Mouse (Mus musculus) urinary bladder, postnatal 10 days (tissue): Measurements from ENCODE around the gene Chchd6.

Experiments
- DNase-seq: peaks from one replicate; pipeline ENCODE4 v3.0.0; 2022; ENCODE audit warnings: low spot score

Chchd6 gene

DNA sequence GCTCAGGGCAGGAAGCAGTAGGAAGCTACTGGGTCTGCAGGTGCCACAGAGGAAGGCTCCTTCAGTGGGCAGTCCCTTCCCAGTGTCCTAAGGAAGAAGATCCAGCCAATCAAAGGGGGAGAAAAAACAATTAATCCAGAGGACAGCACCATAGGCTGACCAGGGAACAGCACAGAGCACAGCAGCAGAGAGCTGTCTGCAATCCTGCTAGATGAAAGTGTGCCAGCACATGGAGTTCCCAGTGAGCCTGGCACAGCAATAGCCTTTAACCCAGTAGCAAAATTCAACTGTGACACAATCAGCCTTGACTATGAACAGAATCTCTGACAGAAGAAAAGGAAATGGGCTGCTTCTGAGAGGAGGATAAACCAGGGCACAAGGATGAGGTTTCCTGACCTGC, 9.8 kb downstream of the Chchd6 start:
- DNase-seq = no peak

DNA sequence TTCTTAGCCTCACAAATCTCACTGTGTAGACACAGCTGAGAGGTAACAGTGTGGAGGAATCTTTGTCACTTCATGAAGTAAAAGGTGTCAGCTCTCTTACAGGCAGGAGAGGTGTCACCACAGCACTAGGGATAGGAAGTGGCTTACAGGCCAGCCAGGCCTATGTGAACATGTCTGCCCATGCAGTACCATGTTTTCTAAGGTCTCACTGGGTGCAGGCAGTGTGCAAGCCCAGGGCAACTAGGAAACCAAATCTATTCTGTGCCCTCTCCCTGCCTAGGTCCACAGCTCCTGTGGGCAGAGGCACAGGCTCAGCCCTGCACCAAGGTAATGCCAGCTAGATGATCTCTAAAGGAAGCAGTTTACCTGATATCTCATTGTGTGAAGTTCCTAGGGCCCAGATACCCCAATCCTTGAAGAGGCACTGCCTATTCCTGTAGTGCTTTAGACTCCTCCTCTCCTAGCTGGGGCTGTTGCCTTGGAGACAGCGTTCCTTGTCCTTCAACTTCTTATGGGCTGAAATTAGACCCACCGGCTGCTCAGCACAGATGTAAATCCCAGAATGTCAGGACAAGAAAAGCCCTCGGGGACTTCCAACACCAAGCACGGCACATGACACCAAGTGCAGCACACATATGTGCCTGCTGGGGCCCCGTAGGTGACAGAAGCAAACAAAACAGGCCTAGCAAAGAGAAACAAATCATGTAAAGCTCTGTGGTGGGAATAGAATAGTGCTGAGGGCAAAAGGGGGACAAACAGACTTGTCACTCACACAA, 10.6 kb downstream of the Chchd6 start:
- no peak for DNase-seq

DNA sequence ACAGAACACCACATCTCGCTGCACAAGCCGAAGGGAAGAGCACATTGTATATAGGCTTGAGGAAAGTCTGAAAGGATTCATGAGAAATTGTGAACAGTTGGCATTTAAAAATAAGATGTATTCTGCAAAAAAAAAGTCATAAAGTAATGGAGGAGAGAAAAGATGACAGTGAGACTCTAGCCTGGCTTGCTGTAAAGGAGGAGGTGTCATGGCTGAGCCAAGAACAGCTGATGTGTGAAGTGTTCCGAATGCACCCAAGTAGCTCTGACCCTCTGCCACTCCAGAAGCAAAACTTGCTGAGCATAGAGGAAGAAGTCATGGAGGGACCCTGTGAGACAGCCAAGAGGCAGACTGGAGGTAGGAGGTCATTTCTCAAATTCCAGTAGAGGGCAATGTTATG, 12.3 kb downstream of the Chchd6 start:
- no peak for DNase-seq

DNA sequence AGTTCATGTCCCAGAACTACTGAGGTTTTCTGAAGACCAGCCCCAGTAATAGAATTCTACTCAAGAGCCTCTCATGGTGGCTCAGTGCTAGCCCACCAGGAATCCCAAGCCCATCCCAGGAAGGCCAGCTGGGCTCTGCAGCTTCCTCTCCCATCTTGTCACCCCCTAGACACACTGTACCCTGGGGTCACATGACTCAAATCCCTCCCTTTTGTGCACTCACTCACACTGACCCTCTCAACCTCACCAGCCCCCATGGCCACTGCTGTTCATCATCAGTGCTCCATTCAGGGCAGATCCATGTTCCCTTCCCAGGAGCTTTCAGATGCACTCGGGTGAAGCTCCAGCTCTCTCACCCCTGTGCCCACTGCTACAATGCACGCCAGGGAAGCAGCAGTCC, 20.8 kb downstream of the Chchd6 start:
- DNase-seq = no peak

DNA sequence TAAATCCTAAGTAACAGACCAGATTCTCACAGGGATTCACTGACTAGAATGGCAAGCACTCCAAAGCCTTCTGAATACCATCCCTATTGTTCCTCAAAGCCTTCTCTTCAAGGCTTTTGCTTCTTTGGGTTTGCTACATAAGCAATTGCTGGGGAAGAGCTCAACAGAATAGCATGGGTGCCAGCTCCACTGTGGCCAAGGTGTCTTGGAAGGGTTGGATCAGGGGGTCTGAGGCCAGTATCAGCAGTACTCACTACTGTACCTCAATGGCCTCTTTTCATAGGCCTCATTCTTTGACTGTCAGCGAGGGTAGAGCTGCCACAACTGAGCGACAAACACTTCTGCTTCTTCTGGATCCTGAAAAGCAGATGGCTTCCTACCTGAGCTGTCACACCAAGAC, 21.7 kb downstream of the Chchd6 start:
- DNase-seq = no peak

DNA sequence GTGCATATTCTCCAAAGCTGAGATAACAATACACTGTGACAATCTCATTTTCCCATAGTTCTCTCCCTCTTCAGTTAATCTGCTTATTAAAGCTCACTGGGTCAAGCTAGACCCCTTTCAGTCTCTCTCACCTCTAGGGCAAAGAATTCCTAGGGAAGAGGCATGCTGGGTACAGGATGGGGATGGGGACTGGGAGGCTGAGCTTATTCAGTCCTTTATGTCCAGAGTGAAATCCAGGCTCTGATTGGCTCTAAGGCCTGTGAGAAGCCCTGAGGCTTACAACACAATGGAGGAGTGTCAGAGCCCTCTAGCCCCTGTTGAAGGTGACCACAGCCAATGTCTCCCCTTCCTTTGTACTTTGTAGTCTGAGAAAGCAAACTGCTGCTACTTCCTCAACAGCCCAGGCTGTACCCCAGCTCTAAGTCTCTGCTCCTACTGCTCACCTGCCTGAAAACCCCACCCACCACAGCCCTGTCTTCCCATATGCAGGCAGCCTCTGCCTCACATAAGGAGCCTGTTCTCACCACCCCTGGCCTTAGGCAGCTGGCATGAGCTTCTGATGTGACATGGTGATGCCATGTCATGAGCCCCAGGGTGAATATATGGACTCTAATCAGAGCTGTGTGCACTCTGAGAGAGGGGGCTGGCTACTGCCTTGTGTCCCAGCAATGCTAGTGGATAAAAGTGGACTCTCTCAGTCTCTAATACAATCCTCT, 22.4 kb downstream of the Chchd6 start:
- DNase-seq = no peak

DNA sequence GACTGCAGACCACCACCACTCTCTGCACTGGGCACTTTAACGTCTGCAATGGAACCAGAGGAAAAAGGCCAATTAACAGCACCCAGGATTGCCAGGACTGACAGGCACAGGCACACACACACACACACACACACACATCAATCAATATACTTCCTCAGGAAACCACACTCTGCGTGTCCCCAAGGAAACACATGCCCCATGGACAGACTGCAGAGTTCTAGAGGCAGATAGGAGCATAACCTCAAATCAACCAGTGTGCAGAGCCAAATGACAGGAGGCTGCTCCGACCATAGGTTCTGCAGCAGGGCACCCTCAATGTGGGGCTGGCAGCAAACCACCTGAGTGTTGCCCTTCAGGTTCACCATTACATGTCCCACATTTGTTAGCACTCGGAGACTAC, 26.1 kb downstream of the Chchd6 start:
- no peak for DNase-seq

DNA sequence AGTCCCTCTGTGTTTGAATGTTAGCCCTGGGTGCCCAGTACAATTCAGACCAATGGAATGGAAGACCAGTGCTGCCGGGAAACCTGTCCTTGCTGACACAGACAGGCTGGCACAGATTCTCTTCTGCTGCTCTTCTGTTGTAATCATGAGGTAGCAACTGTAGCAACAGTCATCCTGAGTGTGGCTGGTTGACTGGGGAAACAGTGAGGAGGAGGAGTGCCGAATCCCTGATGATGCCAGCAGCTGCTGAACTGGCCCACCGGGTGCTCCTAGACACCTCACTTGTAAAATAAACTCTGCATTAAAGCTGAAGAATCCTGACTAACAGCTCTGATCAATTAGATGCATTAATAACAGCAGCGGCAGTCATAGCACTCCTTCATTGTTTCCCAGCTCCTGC, 28.7 kb downstream of the Chchd6 start:
- DNase-seq = no peak

DNA sequence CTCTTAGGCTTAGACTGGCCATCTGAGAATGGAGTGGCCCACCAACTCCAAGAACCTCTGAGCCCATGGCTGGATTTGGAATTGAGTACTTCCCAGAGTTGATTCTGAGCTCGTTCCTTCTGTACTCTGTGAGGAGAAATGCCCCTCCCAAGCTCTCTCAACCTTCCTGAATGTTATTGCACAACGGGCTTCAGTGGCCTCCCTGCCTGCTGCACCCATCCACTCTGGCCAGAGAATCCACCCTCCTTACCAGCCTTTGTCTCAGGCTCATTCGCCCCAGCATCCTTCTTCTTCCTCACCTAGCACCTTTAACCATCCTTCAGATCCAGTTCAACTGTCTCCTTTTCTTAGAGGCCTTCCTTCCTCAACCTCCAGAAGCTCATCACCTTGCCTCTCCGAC, 32.1 kb downstream of the Chchd6 start:
- DNase-seq = no peak

DNA sequence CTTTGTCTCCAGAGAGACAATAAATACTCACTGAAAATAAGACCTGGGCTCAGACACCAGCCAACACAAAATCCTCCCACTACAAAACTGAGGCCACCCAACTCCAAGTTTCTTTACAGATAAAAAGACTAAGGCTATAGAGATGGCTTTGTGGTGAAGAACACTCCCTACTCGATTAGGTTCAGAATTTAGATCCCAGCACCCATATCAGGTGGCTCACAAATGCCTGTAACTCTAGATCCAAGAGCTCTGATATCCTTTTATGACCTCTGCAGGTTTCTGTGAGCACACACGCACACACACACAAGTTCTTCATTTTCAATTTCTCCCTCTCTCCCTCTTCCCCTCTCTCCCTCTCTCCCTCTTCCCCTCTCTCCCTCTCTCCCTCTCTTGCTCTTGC, 34.6 kb downstream of the Chchd6 start:
- no peak for DNase-seq

DNA sequence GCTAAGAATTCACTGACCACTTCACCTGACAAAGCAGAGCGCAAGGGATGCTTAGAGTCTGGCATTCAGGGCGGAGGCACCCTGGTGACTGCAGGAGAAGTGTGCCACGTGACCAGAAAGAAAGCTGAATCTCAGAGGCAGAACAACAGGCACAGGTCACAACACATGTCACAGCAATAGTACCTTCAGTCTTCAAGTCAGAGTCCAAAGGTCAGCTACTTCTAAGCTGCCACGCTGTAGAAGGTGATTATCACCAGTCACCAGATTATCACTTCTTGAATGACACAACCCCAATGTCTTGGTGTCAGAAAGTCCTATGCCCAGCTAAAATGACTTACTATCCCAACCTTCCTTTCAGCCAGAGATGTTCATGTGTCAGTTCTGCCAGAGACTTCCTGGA, 37.8 kb downstream of the Chchd6 start:
- DNase-seq = no peak

DNA sequence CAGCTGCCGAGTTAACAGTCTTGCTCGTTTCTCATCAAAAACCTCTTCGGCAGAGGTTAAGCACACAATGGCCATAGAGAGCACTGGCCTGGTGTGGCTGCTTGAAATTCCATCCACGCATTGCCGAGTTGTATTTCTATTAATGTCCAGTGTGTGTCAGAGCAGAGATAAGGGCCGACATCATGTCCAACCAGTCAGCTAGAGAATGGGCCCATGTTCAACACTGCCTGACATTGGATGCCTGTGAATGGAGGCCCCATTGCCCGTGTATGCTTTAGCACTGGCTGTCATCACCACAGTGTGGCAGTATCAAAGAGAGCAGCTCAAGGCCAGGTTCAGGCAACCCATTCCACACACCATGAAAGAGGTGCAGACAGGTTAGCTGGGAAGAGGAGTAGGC, 38.9 kb downstream of the Chchd6 start:
- DNase-seq = no peak

DNA sequence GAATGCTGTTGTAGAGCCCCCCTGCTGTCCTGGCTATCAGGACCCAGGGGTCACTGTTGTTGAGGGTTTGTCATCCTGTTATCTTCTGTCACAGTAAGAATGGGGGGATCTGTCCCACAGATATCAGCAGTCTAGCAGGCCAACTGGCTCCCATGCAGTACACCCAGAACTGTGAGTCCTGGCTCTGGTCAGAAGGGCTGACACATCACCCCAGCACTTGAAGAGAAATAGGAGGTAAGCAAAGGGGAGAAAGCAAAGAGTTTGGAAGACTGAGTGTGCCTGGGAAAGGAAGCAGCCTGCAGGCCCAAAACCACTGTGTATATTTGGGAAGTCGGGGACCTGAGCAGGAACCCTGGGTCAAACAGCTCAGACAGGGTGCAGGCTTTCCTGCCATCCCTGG, 39.5 kb downstream of the Chchd6 start:
- no peak for DNase-seq

DNA sequence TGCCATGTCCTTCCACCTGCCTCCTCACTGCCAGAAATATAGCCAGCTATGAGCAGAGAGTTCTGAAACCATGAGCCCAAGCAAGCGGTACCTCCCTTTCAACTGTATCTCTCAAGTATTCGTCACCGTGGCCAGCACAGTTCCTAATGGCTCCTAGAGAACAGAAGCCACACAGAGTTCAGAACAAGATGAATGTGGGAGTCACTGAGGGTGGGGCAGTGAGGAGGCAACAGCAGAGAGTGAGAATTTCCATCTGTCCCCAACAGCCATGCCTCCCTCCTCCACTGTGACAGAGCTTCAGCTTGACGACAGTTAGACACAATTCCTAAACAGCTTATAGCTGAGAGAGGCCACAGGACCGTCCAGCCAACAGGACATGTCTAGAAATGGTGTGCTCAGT, 41.4 kb downstream of the Chchd6 start:
- no peak for DNase-seq

DNA sequence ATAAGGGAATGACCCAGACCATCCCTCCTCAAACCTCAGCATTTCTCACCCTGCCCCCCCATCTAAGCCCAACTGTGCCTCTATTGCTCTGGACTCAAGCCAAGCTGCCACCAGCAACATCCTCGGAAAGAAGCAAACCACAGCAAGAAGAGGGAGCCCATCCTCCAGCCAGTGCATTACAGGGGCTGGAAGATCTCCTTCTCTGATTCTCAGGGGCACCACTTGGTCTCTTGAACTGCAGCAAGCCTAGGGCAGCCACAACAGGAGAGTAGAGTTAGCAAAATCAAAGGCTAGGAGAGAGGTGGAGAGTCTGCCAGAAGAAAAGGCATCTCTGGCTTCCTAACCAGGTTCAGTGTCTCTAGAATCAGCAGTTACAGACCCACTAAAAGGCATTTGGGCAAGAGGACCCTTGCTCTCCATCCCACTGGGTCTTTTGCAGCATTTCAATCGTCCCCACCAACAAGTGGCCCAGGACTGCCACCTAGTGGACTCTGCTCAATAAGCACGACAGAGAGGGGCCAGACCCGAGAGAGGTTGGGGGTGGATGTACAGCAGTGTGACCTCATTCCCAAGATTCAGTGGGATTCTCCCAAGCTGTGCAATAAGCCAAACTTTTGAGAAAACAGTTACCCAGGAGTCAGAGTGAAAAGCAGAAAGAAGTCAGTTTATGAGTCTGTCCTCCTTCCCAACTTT, 42.3 kb downstream of the Chchd6 start:
- peak; percentile 36 for DNase-seq

DNA sequence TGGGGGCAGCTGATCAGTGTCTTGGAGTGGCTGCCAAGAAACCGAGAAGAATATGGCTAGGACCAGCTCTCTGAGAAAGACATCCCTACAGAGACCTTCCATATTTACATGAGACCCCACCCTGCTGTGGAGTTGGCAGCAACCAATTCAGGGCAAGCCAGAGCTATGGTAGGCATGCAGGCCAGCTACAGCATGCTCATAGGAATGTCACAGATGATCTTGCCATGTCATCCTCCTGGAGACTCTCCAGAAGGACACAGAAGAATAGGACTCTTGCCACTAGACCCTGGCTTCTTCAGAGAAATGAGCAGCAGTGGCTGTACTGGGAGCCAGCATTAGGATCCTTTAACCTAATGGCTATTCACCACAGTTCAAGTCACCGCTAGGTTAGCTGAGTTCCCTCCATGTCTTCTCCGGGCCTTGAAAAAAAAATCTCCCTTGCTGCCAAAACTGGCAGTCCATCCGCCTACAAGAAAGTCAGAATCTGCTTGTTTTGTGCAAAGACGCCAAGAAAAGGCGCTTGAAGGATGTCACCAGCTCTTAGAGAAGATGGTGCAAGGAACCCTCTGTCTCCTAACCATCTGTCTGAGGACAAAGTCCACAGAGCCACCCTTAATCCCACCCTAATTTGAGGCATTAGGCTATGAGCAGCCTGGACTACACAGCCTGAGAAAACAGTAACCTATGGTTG, 43.0 kb downstream of the Chchd6 start:
- no peak for DNase-seq

DNA sequence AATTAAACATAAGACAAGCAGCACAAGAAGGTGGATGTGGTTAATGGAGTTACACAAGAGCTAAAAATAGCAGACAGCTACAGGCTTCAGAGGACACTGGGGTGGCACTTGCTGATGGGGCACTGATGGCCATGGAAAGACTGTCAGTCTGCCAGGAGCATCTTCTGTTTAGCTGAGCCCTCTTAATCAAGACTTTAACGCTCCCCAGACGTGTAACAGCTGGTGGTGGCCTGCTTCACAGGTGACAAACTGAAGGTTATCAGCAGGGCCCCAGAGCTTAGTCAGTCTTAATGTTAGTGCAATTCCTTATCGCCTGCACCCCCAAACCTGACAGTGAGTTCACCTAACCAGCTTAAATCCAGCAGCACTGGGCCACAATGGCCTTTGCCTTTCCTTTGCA, 46.3 kb downstream of the Chchd6 start:
- no peak for DNase-seq

DNA sequence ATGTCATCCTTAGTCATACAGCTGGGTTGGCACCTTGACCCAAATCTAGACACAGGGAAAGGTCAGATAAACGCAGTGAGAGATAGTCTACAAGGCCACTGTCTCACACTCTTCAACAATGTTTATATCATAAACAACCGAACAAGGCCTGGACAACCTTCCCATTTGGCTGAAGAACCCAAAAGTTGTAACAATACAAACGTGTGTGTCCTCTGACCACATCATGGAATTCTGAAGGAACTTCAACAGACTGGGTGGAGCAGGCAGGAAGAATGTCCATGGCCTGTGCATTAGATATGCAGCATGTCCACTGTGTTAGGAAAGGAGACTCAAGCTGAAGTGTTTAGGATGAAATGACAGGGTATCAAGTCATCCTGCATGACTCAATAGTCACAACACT, 47.5 kb downstream of the Chchd6 start:
- no peak for DNase-seq

DNA sequence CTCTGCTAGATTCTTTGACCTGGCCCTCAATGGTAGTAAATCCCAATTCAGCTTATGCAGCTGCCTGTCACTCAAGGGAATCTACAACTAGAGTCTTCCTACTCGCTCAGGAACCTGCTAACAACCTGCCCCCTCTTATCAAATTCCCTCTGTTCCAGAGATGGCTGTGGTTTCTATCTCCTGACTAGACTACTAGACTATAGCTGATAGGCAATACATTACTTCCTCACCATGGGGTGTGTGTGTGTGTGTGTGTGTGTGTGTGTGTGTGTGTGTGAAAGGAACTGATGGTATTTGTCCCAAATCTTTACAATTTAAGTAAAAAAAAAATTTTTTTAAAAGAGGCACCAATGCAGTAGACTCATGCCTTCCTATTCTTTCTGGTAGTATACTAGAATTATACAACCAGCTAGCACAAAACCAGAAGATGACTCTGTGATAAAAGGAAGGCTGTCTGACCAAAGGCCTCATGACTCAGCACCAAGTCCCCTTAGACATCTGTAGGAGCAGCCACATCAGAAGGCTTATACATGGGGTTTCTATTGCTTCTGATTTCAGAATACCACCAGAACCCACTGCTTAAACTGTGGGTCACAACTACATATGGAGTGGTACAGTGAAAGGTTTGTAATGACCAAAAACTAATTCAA, 57.2 kb downstream of the Chchd6 start:
- DNase-seq = no peak

DNA sequence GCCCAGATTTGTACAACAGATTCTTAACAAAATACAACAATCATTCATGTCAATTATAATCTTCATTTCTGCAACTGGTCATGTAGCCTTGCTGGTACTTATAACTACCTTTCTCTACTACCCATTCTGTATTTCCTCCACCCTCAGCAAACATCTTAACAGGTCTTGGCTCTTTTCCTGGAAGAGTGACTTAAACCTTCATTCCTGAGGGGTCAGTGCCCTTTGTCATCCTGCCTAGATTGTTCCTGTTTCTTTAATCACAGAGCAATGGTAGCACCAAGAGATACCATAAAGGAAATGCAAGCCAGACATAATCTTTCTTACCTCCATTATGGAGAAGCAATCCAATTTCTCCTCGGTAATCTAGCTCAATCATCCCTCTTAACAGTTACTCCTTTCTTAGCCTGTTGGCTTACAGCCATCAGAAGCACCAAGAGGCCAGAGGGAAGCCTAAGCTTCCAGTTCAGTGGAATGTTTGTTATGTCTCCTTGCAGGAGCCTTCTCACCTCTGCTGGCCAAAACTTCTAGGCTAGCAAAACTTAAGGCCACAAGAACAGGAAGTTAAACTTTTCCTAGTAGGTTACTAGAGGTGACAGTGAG, 59.7 kb downstream of the Chchd6 start:
- DNase-seq = no peak

DNA sequence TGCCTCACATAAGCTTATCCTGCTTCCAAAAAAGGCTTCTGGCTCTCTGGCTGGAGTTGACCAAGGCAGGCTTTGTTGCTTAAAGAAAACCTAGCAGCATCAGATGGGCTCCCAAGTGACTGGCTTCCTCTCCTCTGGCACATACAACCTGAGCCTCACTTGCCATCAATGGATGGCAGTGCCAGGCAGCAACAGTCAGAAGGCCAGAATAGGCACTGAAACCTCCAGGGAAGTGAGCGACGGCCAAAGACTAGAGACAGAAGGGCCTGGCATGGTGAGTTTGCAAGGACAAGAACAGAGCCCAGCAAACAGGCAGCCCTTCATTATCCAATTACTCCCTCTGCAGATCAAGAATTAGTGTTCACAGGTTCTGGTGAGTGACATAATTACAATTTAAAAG, 70.7 kb downstream of the Chchd6 start:
- no peak for DNase-seq

DNA sequence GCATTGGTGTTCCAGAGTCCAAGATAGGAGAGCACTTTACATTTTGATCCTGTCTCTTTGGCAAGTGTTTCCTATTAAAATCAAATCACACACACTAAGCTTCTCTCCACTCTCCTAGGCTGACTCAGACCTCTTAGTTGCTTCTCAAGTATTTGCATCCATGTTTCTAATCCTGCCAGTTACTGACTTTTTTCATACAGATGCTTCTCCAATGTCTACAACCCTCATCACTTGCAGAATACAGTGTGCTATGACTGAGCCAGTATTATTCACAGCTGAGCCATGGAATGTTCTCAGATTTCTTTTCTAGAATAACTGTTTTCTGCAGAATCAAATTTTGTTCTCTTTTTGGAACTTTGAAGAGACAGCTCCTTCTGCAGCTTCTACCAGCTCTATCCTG, 85.3 kb downstream of the Chchd6 start:
- DNase-seq = no peak
